Mouse (Mus musculus): ENCODE measurements around the gene Eef2. TPM values are rescaled to one million over a fixed set of nuclear protein-coding genes. Genes with fewer than 3 reads are reported as not detected.

The Eef2 gene
- polyA plus RNA-seq (2015; fragmentation: Nextera tagmentation; extraction: Ambion mirVana) = 564 and 615 TPM in 2 replicates

DNA sequence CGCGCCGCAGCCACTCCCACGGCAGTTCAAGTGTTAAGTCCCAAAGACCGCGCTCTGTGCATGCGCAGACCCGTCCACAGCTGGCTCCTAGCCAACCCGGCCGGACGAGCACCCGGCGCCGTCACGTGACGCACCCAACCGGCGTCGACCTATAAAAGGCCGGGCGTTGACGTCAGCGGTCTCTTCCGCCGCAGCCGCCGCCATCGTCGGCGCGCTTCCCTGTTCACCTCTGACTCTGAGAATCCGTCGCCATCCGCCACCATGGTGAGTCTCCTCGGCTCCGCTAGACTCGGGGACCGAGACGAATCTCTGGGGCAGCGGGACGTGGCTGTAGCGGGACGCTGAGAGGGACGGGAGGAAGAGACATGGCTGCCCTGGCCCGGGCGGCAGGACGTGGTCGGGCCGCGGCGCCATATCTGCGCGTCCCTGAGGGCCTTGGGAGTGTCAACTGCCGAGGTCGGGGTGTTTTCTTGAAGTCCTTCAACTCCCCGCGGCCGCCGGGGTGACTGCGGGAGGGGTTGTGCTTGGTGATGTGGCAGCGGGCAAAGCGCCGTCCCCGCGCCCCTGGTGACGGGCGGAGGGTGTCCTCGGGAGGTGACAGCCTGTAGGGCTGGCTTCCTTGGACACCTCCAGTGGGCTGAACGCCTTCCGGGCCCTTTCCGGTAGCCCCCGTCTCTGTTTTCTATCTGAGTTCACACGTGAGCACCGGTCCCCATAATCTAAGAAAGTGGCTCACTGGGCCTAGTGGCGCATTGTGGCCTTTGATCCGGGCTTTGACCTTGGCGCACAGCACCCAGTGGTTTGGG, at the start of gene Eef2:
Eef2 (plus strand) TSS at position 166 of the 806 bp plus-strand sequence.
- peak within 1 kb of the TSS; percentile 71 for H3K9ac ChIP-seq
- no peaks in the 10 kb centered on the region for H3K9me3 ChIP-seq
- under 1% methylated on average over 77 of the region's 77 CpGs for WGBS
- no peaks in the 10 kb centered on the region for H3K27me3 ChIP-seq
- H3K27ac ChIP-seq = peak within 1 kb of the TSS; percentile 91
- peaks cover 71% of the 10 kb centered on the region for H3K4me1 ChIP-seq
- H3K4me2 ChIP-seq = peak within 1 kb of the TSS; percentile 69
- H3K4me3 ChIP-seq = peak within 1 kb of the TSS; percentile 70
- peaks cover 40% of the 10 kb centered on the region for H3K36me3 ChIP-seq
- ATAC-seq (ENCODE audit: insufficient number of reproducible peaks, low FRiP score, low TSS enrichment, low read depth) = peak; percentile 78

- 2% methylated on average over 16 of the region's 16 CpGs for WGBS
- H3K27me3 ChIP-seq = peaks cover 24% of the 10 kb centered on the region
- H3K9ac ChIP-seq = no peak overlapping the region
- H3K4me1 ChIP-seq = peaks cover 45% of the 10 kb centered on the region
- H3K27ac ChIP-seq = no peak overlapping the region
- no peak overlapping the region for H3K4me3 ChIP-seq
- H3K4me2 ChIP-seq = no peak overlapping the region; the same call in 1 of the 2 replicates
- ATAC-seq (ENCODE audit: insufficient number of reproducible peaks, low FRiP score, low TSS enrichment, low read depth) = no peak
- H3K36me3 ChIP-seq = no peaks in the 10 kb centered on the region
- H3K9me3 ChIP-seq = no peaks in the 10 kb centered on the region
Observed at GRCm38 (mm10) chr10:81134181-81134587, 42.2 kb upstream of the Eef2 start.

DNA sequence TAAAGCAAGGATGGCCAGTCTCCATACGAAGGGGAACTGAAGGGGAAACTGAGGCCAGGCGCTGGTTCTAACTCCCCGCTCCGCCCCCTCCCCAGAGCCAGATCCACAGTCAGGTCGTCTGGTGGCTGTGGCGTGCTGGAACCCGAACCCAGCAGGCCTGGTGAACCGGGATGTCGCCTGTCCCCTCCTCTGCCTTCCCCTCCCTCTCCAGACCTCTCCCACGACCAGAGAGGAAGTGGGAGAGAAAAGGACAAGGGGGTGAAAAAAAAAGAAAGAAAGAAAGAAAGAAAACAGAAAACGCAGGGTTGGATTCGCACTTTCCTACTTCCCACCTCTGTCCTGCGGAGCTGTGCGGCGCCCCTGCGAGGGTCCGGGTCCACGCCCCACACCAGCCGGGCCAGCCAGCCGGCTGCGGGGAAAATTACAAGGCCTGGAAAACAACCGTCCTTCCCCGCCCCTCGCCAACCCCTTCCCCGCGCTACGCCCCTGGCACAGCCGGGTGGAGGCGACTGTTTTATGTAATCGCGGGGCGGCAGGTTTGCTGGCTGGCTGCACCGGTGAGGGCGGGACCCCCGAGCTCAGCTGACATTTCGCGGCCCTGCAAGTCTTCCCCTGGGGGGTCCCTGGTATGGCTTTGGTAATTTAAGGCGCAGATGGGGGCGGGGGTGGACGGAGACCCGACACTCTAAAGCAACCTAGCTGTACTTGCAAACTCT, 41.3 kb upstream of the Eef2 start, which contains the start of gene Zbtb7a:
Zbtb7a (plus strand) TSS at position 255 of the 716 bp plus-strand sequence.
- H3K9ac ChIP-seq = peak within 1 kb of the TSS; percentile 91
- H3K9me3 ChIP-seq = no peaks in the 10 kb centered on the region
- WGBS = 4% methylated on average over 40 of the region's 41 CpGs
- no peaks in the 10 kb centered on the region for H3K36me3 ChIP-seq
- H3K4me1 ChIP-seq = peaks cover 45% of the 10 kb centered on the region
- peak within 1 kb of the TSS; percentile 95 for H3K4me2 ChIP-seq
- no peak for ATAC-seq (ENCODE audit: insufficient number of reproducible peaks, low FRiP score, low TSS enrichment, low read depth)
- H3K4me3 ChIP-seq = peak within 1 kb of the TSS; percentile 94
- H3K27me3 ChIP-seq = peaks cover 24% of the 10 kb centered on the region
- peak within 1 kb of the TSS; percentile 99 for H3K27ac ChIP-seq

GRCm38 (mm10) chr10:81135831-81136705, 40.4 kb upstream of the Eef2 start:
- H3K4me1 ChIP-seq = peaks cover 53% of the 10 kb centered on the region
- no peak for ATAC-seq (ENCODE audit: insufficient number of reproducible peaks, low FRiP score, low TSS enrichment, low read depth)
- H3K9ac ChIP-seq = peak overlapping the region; percentile 91
- no peaks in the 10 kb centered on the region for H3K9me3 ChIP-seq
- H3K4me2 ChIP-seq = peak overlapping the region; percentile 95
- H3K27me3 ChIP-seq = peaks cover 24% of the 10 kb centered on the region
- peak overlapping the region; percentile 99 for H3K27ac ChIP-seq
- peak overlapping the region; percentile 94 for H3K4me3 ChIP-seq
- WGBS = under 1% methylated on average over 81 of the region's 86 CpGs
- no peaks in the 10 kb centered on the region for H3K36me3 ChIP-seq

- Histone ChIP-seq H3K4me1 (peaks cover 60% of the 10 kb centered on the region), H3K36me3 (0 out of 2 replicates have a peak, but pooled peaks cover under 1% of the 10 kb centered on the region), H3K27ac (peak overlapping the region; percentile 99), H3K9ac (peak overlapping the region; percentile 91), H3K9me3 (no peaks in the 10 kb centered on the region), H3K4me3 (peak overlapping the region; percentile 94), H3K27me3 (peaks cover 24% of the 10 kb centered on the region), H3K4me2 (peak overlapping the region; percentile 95)
- peak; percentile 49; the same call in 1 of the 2 replicates for ATAC-seq (ENCODE audit: insufficient number of reproducible peaks, low FRiP score, low TSS enrichment, low read depth)
- WGBS = under 1% methylated on average over 38 of the region's 50 CpGs
Observed at GRCm38 (mm10) chr10:81136706-81137231, 39.7 kb upstream of the Eef2 start.

DNA sequence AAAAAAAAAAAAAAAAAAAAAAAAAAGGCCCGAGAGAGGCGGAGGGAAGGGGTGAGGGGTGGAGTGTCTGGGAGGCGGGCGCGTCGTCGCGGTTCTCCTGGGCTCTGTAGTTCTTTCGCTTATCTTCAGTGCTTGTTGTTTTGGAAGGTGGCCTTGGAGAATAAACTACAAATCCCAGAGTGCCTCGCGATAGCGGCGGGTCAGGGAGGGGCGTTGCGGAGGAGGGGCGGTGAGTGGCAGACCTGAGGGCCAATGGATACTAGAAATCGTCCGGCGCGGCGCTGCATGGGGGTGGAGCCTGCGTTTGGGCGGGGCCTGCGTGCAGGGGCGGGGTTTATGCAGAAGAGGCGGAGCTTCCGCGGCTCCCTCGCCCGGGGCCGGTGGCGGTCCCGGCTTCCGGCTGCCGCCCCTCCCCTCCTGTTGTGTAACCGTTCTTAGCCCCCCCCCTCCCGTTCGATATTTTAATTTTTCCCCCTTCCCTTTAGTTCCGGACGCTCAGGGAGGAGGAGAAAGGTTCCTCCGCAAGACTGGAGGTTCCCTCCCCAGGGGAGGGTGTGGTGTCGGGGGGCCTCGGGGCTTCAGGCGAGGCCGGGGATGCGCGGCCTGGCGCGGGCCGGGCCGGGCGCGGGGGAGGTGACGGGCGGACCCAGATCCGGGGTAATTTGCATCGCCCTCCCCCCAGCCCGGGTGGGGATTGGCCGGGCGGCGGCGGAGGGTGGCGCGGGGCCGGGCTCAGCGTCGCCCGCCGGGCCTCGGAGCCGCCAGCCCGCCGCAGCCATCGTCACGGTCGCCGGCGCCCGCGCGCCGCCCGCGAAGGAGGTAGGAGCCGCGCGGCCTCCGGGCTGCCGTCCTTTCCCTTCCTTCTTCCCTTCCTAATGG, 38.9 kb upstream of the Eef2 start:
- no peaks in the 10 kb centered on the region for H3K9me3 ChIP-seq
- H3K4me2 ChIP-seq = peak overlapping the region; percentile 89
- peak overlapping the region; percentile 91 for H3K9ac ChIP-seq
- 0 out of 2 replicates have a peak, but pooled peaks cover 2% of the 10 kb centered on the region for H3K36me3 ChIP-seq
- H3K27me3 ChIP-seq = peaks cover 24% of the 10 kb centered on the region
- H3K4me1 ChIP-seq = peaks cover 67% of the 10 kb centered on the region
- ATAC-seq (ENCODE audit: insufficient number of reproducible peaks, low FRiP score, low TSS enrichment, low read depth) = peak; percentile 93
- WGBS = under 1% methylated on average over 49 of the region's 89 CpGs
- peak overlapping the region; percentile 99 for H3K27ac ChIP-seq
- peak overlapping the region; percentile 94 for H3K4me3 ChIP-seq

DNA sequence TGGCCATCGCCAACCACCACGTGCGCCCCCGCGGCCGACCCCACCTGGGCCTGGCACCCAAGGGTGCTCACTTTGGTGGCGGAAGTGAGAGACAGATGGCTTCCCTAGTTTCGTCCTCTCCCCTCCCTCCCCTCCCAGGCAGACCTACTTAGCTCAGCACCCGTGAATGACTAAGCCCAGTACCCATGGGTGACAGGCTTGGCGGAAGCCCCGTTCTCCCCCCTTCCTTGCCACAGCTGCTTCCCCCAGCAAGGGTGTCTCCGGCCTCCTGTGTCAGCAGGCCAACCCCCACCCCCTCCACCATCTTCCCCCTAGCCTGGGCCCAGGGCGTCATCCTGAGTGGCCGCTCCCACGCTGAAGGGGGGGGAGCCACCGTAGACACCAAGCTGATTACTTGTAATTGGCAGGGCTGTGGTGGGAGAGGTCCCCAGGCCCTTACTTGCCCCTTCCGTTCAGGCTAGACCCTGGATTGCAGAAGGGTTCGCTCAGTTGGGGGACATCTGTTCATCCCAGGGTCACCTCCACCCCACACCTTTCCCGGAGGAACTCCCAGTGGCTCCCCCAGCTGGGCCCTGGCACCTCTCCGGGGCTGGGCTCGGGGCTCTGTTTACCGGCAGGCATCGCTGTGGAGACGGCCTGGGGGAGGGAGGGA, 38.2 kb upstream of the Eef2 start:
- Histone ChIP-seq H3K4me1 (peaks cover 74% of the 10 kb centered on the region), H3K36me3 (0 out of 2 replicates have a peak, but pooled peaks cover 2% of the 10 kb centered on the region), H3K27ac (peak overlapping the region; percentile 87), H3K4me3 (peak overlapping the region; percentile 94), H3K9me3 (no peaks in the 10 kb centered on the region), H3K9ac (peak overlapping the region; percentile 82), H3K4me2 (peak overlapping the region; percentile 89), H3K27me3 (peaks cover 19% of the 10 kb centered on the region)
- 2% methylated on average over 21 of the region's 24 CpGs for WGBS
- ATAC-seq (ENCODE audit: insufficient number of reproducible peaks, low FRiP score, low TSS enrichment, low read depth) = no peak

- peaks cover 77% of the 10 kb centered on the region for H3K4me1 ChIP-seq
- WGBS = 48% methylated on average over 11 of the region's 11 CpGs
- H3K4me2 ChIP-seq = peak overlapping the region; percentile 89
- no peak for ATAC-seq (ENCODE audit: insufficient number of reproducible peaks, low FRiP score, low TSS enrichment, low read depth)
- peak overlapping the region; percentile 87 for H3K27ac ChIP-seq
- H3K9me3 ChIP-seq = no peaks in the 10 kb centered on the region
- H3K27me3 ChIP-seq = peaks cover 17% of the 10 kb centered on the region
- H3K4me3 ChIP-seq = peak overlapping the region; percentile 94
- peaks cover 8% of the 10 kb centered on the region for H3K36me3 ChIP-seq
- peak overlapping the region; percentile 82; the same call in 1 of the 2 replicates for H3K9ac ChIP-seq
Observed at GRCm38 (mm10) chr10:81138821-81139528, 37.5 kb upstream of the Eef2 start.

DNA sequence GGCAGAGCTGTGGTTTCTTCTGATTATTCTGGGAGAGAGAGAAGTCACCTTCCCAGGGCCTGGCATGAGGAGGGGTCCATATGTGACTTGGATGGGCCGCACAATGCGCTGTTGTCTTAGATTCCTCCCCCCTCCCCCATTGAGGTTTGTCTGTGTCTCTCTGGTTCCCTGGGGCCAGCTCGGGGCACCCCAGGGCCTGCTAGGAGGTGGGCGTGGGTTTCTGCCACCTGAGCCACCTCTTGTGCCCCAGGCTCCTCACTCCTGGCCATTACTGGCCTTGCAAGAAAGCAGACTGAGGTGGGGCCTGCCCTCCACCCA, 36.9 kb upstream of the Eef2 start:
- H3K27ac ChIP-seq = peak overlapping the region; percentile 74

More for the DNA sequence above, 36.9 kb upstream of the Eef2 start:
- peaks cover 12% of the 10 kb centered on the region for H3K27me3 ChIP-seq
- 79% methylated on average over 4 of the region's 4 CpGs for WGBS
- 0 out of 2 replicates have a peak overlapping the region, but pooled peaks have one; percentile 82 for H3K9ac ChIP-seq
- peaks cover 14% of the 10 kb centered on the region for H3K36me3 ChIP-seq
- no peaks in the 10 kb centered on the region for H3K9me3 ChIP-seq
- no peak for ATAC-seq (ENCODE audit: insufficient number of reproducible peaks, low FRiP score, low TSS enrichment, low read depth)
- peak overlapping the region; percentile 89 for H3K4me2 ChIP-seq
- H3K4me3 ChIP-seq = peak overlapping the region; percentile 94
- peaks cover 72% of the 10 kb centered on the region for H3K4me1 ChIP-seq

All from limb, embryonic 15.5 days (tissue).